Mouse (Mus musculus) intestine, embryonic 15.5 days (tissue): ENCODE results near the gene Eif3a. TPM values are rescaled to one million over a fixed set of nuclear protein-coding genes. Genes with fewer than 3 reads are reported as not detected.

Experiments used
- ATAC-seq: fragments of 200-750 bp; cut with Nextera tagmentation; 2 replicates; pipeline ENCODE4 v1.8.0; 2017; ENCODE audit warnings: moderate TSS enrichment, moderate library complexity
- H3K27ac ChIP-seq: fragments of 300-500 bp; sonication (generic); 2 replicates; pipeline ENCODE4 v1.5.1; 2015; ENCODE audit warnings: mild to moderate bottlenecking, inconsistent platforms
- H3K27me3 ChIP-seq: fragments of 300-500 bp; sonication (generic); replicated peaks from 2 replicates; pipeline ENCODE4 v1.6.1; 2015; ENCODE audit warnings: inconsistent platforms
- H3K36me3 ChIP-seq: fragments of 300-500 bp; sonication (generic); 2 replicates; pipeline ENCODE4 v1.6.1; 2015; ENCODE audit warnings: inconsistent platforms
- H3K4me1 ChIP-seq: fragments of 300-500 bp; sonication (generic); replicated peaks from 2 replicates; pipeline ENCODE4 v1.6.1; 2015; ENCODE audit warnings: inconsistent platforms
- H3K4me2 ChIP-seq: fragments of 300-500 bp; sonication (generic); replicated peaks from 2 replicates; pipeline ENCODE4 v1.6.1; 2015; ENCODE audit warnings: mild to moderate bottlenecking, inconsistent platforms
- H3K4me3 ChIP-seq: fragments of 300-500 bp; sonication (generic); replicated peaks from 2 replicates; pipeline ENCODE4 v1.5.1; 2015; ENCODE audit warnings: inconsistent platforms
- H3K9ac ChIP-seq: fragments of 300-500 bp; sonication (generic); 2 replicates; pipeline ENCODE4 v1.6.1; 2015; ENCODE audit warnings: inconsistent platforms
- H3K9me3 ChIP-seq: fragments of 300-500 bp; sonication (generic); 2 replicates; pipeline ENCODE4 v1.6.1; 2016; ENCODE audit warnings: inconsistent platforms
- WGBS: fragments of 180-500 bp; shearing (Covaris S2); methylation state at CpG from one replicate; pipeline ENCODE4 v1.1.7; 2015; 5-methylcytosine and 5-hydroxymethylcytosine counted together
- polyA plus RNA-seq: library from polyadenylated mRNA; unstranded; fragments of >200 nt; fragmentation: Nextera tagmentation; extraction: Ambion mirVana; gene quantifications from 2 replicates; pipeline ENCODE4 v1.2.1, GENCODE M21; 2015

The Eif3a gene
- polyA plus RNA-seq = 138 and 140 TPM in 2 replicates

GRCm38 (mm10) chr19:60790551-60791161 is at the start of gene Eif3a:
Eif3a (minus strand) TSS chr19:60790658.
- Histone ChIP-seq H3K27me3 (no peaks in the 10 kb centered on the region), H3K4me2 (peak within 1 kb of the TSS; percentile 60), H3K4me1 (peaks cover 4% of the 10 kb centered on the region; the same call in 1 of the 2 replicates), H3K9ac (peak within 1 kb of the TSS; percentile 99), H3K9me3 (no peaks in the 10 kb centered on the region), H3K36me3 (no peaks in the 10 kb centered on the region), H3K4me3 (peak within 1 kb of the TSS; percentile 91), H3K27ac (peak within 1 kb of the TSS; percentile 98)
- ATAC-seq = peak; percentile 97
- WGBS = under 1% methylated on average over 57 of the region's 57 CpGs

GRCm38 (mm10) chr19:60837747-60838146 is 47.3 kb upstream of the Eif3a start:
- no peaks in the 10 kb centered on the region for H3K4me1 ChIP-seq
- no peak overlapping the region for H3K4me2 ChIP-seq
- H3K27ac ChIP-seq = no peak overlapping the region
- no peak overlapping the region for H3K4me3 ChIP-seq
- no peak for ATAC-seq
- no peak overlapping the region for H3K9ac ChIP-seq
- peaks cover 12% of the 10 kb centered on the region for H3K36me3 ChIP-seq
- 67% methylated on average over 1 of the region's 1 CpGs for WGBS
- H3K9me3 ChIP-seq = no peaks in the 10 kb centered on the region
- no peaks in the 10 kb centered on the region for H3K27me3 ChIP-seq

- WGBS = 87% methylated on average over 6 of the region's 6 CpGs
- H3K9ac ChIP-seq = no peak overlapping the region
Observed at GRCm38 (mm10) chr19:60818677-60819076, 28.2 kb upstream of the Eif3a start.

GRCm38 (mm10) chr19:60813133-60813532 is 22.7 kb upstream of the Eif3a start:
- 95% methylated on average over 6 of the region's 6 CpGs for WGBS
- no peaks in the 10 kb centered on the region for H3K36me3 ChIP-seq
- no peaks in the 10 kb centered on the region for H3K9me3 ChIP-seq
- 0 out of 2 replicates have a peak, but pooled peaks cover 4% of the 10 kb centered on the region for H3K4me1 ChIP-seq
- H3K4me3 ChIP-seq = no peak overlapping the region
- no peak overlapping the region for H3K27ac ChIP-seq
- H3K4me2 ChIP-seq = no peak overlapping the region
- no peak overlapping the region for H3K9ac ChIP-seq
- H3K27me3 ChIP-seq = no peaks in the 10 kb centered on the region
- no peak for ATAC-seq

More at GRCm38 (mm10) chr19:60818677-60819076, 28.2 kb upstream of the Eif3a start:
- Histone ChIP-seq H3K27me3 (no peaks in the 10 kb centered on the region), H3K36me3 (peaks cover 15% of the 10 kb centered on the region), H3K4me2 (no peak overlapping the region), H3K27ac (no peak overlapping the region), H3K9me3 (no peaks in the 10 kb centered on the region), H3K4me3 (no peak overlapping the region), H3K4me1 (no peaks in the 10 kb centered on the region)
- no peak for ATAC-seq

- no peaks in the 10 kb centered on the region for H3K36me3 ChIP-seq
- H3K9ac ChIP-seq = peak overlapping the region; percentile 78
- no peaks in the 10 kb centered on the region for H3K9me3 ChIP-seq
- 0 out of 2 replicates have a peak, but pooled peaks cover 4% of the 10 kb centered on the region for H3K4me1 ChIP-seq
- no peak for ATAC-seq
- peak overlapping the region; percentile 77 for H3K4me2 ChIP-seq
- H3K27me3 ChIP-seq = no peaks in the 10 kb centered on the region
- H3K27ac ChIP-seq = 0 out of 2 replicates have a peak overlapping the region, but pooled peaks have one; percentile 76
- WGBS = 15% methylated on average over 10 of the region's 10 CpGs
- H3K4me3 ChIP-seq = peak overlapping the region; percentile 75
Observed at GRCm38 (mm10) chr19:60812036-60812389, 21.6 kb upstream of the Eif3a start.

- Histone ChIP-seq H3K9ac (peak within 1 kb of the TSS; percentile 78), H3K4me1 (0 out of 2 replicates have a peak, but pooled peaks cover 4% of the 10 kb centered on the region), H3K36me3 (no peaks in the 10 kb centered on the region), H3K27me3 (no peaks in the 10 kb centered on the region), H3K4me3 (peak within 1 kb of the TSS; percentile 75), H3K9me3 (no peaks in the 10 kb centered on the region), H3K4me2 (peak within 1 kb of the TSS; percentile 77), H3K27ac (peak within 1 kb of the TSS; percentile 76)
- WGBS = 2% methylated on average over 42 of the region's 45 CpGs
- ATAC-seq = peak; percentile 100
Observed at GRCm38 (mm10) chr19:60811098-60812035, 20.9 kb upstream of the Eif3a start, which contains the start of gene Fam45a. Fam45a (plus strand) TSS chr19:60811585.

GRCm38 (mm10) chr19:60809927-60810326 is 19.5 kb upstream of the Eif3a start:
- WGBS = 91% methylated on average over 2 of the region's 2 CpGs
- ATAC-seq = no peak
- Histone ChIP-seq H3K4me2 (no peak overlapping the region), H3K9me3 (no peaks in the 10 kb centered on the region), H3K4me3 (no peak overlapping the region), H3K4me1 (0 out of 2 replicates have a peak, but pooled peaks cover 4% of the 10 kb centered on the region), H3K9ac (no peak overlapping the region), H3K27me3 (no peaks in the 10 kb centered on the region), H3K36me3 (no peaks in the 10 kb centered on the region), H3K27ac (no peak overlapping the region)

- Histone ChIP-seq H3K9ac (no peak overlapping the region), H3K9me3 (no peaks in the 10 kb centered on the region), H3K27me3 (no peaks in the 10 kb centered on the region), H3K27ac (no peak overlapping the region), H3K4me3 (no peak overlapping the region), H3K36me3 (no peaks in the 10 kb centered on the region), H3K4me2 (no peak overlapping the region), H3K4me1 (no peaks in the 10 kb centered on the region)
- no peak for ATAC-seq
- WGBS = 67% methylated on average over 2 of the region's 2 CpGs
Observed at GRCm38 (mm10) chr19:60804903-60805302, 14.4 kb upstream of the Eif3a start.

GRCm38 (mm10) chr19:60799867-60800569 is 9.6 kb upstream of the Eif3a start:
- WGBS = 71% methylated on average over 7 of the region's 7 CpGs
- no peak for ATAC-seq

GRCm38 (mm10) chr19:60797415-60797814 is 7.0 kb upstream of the Eif3a start:
- Histone ChIP-seq H3K27ac (no peak overlapping the region), H3K36me3 (no peaks in the 10 kb centered on the region), H3K4me2 (no peak overlapping the region), H3K9ac (no peak overlapping the region), H3K27me3 (no peaks in the 10 kb centered on the region), H3K4me3 (no peak overlapping the region), H3K9me3 (no peaks in the 10 kb centered on the region), H3K4me1 (no peaks in the 10 kb centered on the region)
- no peak for ATAC-seq
- 84% methylated on average over 2 of the region's 2 CpGs for WGBS

More at GRCm38 (mm10) chr19:60799867-60800569, 9.6 kb upstream of the Eif3a start:
- Histone ChIP-seq H3K9ac (no peak overlapping the region), H3K4me2 (no peak overlapping the region), H3K4me1 (no peaks in the 10 kb centered on the region), H3K27ac (no peak overlapping the region), H3K36me3 (no peaks in the 10 kb centered on the region), H3K4me3 (no peak overlapping the region), H3K27me3 (no peaks in the 10 kb centered on the region), H3K9me3 (no peaks in the 10 kb centered on the region)

- H3K9me3 ChIP-seq = no peaks in the 10 kb centered on the region
- H3K4me2 ChIP-seq = no peak overlapping the region
- H3K36me3 ChIP-seq = no peaks in the 10 kb centered on the region
- no peak overlapping the region for H3K9ac ChIP-seq
- ATAC-seq = no peak
- 84% methylated on average over 2 of the region's 2 CpGs for WGBS
- no peak overlapping the region for H3K4me3 ChIP-seq
- no peaks in the 10 kb centered on the region for H3K27me3 ChIP-seq
- H3K4me1 ChIP-seq = no peaks in the 10 kb centered on the region
- H3K27ac ChIP-seq = no peak overlapping the region
Observed at GRCm38 (mm10) chr19:60795244-60795643, 4.8 kb upstream of the Eif3a start.
